Mouse (Mus musculus) gastrocnemius, postnatal 14 days (tissue): ENCODE results near the gene Gm20390. TPM values are rescaled to one million over a fixed set of nuclear protein-coding genes. Genes with fewer than 3 reads are reported as not detected.
"Not testable (repeated sequence)": the region's sequence is repeated elsewhere in the genome, so short reads cannot be mapped to it uniquely, and the experiment has no call there.

Experiments used
- DNase-seq: peaks from one replicate; pipeline ENCODE4 v3.0.0; 2021; ENCODE audit warnings: mixed read lengths
- intact Hi-C: fragments of 180-260 bp; cut with DNase I; formaldehyde crosslinking; loops from one replicate; pipeline ENCODE4 v1.15.1; 2025; ENCODE audit warnings: low total_unique reads
- total RNA-seq, 2 experiments: library from RNA; stranded (reverse); gene quantifications; 2 replicates each; pipeline ENCODE4 v1.2.3; 2021

Gene Gm20390
- total RNA-seq, 2 experiments from 2014 or later: 19.9 to 21.9 TPM

DNA sequence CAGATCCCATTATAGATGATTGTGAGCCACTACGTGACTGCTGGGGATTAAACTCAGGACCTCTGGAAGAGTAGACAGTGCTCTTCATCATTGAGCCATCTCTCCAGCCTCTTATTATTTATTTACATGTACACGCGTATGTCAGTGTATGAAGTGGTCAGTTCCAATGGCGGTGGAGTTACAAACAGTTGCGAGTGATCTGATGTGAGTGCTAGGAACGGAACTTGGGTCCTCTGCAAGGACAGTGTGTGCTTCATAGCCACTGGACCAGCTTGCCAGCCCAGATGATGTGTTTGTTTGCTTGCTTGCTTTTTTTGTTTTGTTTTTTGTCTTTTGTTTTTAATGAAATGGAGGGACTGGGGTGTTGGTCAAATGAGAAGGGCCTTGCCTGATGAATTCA lies 1.1 kb upstream of the Gm20390 start:
- no peak for DNase-seq
- intact Hi-C loops: no loop called here

DNA sequence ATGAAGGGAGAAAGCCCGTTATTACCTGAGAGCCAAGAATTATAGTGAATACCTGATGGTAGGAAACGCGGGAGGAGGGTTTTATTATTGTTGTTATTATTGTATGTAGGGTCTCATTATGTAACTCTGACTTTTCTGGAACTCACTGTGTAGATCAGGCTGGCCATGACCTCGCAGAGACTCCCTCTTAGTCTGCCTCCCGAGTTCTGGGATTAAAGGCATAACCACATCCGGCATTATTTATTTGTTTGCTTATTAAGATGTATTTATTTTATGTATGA lies 695 bp upstream of the Gm20390 start:
- intact Hi-C loops: no loop called here
- DNase-seq: no peak

DNA sequence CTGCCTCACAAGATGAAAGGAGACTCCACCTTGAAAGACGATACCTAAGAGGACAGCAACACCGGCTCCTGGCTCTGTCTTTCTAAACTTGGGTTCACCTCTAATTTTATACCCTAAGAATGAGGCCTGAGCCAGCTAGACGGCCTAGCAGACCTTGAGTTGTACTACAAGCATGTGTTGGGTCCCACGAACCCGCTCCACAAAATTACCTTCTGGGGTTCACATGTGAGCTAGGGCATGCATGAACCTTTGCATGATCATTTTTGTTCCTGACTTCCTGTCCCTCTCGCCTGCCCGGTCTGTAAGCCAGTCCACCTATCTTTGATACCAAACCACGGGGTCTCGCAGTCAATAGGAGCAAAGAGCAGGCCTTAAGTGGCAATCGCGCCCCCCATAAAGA lies 712 bp downstream of the Gm20390 start:
- no peak for DNase-seq
- intact Hi-C loops: no loop called here

DNA sequence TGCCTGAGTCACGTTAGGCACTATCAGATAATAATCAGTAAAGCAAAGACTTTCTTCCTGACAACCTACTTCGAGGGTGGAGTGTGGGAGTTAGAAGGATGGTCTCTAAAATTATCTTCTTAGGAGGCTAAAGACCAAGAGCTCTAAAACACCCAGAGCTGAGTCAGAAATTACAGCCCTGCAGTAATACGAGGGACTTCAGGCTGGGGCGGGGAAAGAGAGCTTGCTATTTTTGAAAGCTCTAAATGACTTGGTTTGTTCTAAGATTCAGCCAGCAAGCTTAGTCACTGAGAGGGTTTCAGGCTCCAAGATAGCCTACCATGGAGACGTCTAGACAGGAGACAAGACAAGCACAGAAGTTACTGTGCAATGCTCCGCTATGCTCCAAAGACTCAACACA lies 2.7 kb downstream of the Gm20390 start:
- no peak for DNase-seq
- intact Hi-C loops: no loop called here

DNA sequence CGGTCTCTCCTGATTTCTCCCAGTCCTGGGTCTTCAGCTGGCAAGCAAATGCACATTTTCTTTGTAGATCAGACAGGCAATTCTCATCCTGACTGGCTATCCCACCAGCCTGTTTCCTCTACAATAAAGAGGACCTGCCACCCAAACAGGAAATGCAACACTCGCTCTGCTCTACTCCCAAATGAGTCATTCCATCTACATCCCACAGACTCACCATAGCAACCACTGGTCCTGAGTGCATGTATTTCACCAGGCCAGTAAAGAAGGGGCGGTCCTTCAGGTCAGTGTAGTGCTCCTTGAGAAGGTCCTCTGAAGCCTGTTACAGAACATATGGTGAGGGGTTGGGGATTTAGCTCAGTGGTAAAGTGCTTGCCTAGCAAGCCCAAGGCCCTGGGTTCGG lies 5.1 kb downstream of the Gm20390 start:
- DNase-seq: no peak
- intact Hi-C loops: loop anchor here (5.0 kb wide), 1 partner anchor 34 kb away; the partner anchor contains the start of gene Spag9

DNA sequence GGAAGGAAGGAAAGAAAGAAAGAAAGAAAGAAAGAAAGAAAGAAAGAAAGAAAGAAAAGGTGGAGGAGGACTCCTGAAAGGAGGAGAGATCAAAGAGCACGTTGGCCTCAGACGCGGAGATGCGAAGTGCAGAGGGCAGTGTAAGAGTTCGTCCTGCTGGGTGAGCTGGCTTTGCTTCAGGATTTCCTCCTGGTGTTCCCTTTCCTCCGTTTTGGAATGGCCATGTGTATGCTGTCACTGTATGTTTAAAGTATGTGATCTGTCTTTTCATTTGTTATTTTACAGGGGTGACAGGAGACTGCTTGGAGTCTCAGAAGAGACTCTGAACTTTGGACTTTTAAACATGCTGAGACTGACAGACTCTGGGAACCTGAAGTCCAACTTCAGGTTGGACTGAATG lies 6.6 kb downstream of the Gm20390 start:
- no peak for DNase-seq

DNA sequence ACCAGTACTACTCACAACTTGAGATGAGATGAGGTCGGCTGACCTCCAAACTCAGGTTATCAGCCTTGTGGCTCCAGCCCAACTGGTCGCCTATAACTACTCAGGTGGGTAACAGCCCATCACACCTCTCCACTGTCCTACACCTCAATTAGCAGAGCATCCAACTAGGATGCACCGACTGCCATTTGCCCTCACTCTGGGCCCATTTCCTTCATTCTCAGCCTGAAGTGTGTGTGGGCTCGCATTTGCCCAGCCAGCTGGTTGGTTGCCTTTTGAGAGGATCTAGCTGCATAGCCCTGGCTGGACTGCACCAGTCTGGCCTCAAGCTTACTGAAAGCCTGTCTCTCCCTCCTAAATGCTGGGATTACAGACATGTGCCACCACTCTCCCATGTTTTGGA lies 10.3 kb downstream of the Gm20390 start:
- intact Hi-C loops: no loop called here
- no peak for DNase-seq

More for the DNA sequence above, 6.6 kb downstream of the Gm20390 start:
- intact Hi-C loops: loop anchor here (5.0 kb wide), 1 partner anchor 36 kb away; the partner anchor contains the start of gene Spag9

DNA sequence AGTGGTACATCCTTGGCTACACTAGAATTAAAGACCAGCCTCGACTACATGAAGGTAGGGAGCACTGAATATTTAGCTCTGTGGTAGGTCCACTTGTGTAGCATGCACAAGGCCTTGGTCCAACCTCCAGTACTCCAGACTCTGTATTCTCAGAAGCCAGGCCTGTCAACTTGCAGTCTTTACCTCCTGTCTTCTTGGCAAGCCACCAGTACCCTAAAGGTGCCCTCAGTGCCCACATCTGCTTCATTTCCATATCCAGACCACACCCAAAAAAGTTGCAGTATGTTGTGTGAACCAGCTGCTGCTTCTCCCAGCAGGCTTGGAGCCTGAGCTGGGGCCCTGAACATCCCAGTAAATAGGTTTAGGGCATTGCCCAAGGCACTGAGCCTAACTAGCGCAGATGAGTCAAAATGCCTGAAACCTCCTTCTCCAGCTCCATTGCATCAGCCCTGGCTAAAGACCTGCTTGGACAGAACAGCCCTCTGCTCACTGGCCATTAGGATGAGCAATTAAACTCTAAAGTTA lies 11.0 kb downstream of the Gm20390 start:
- DNase-seq: no peak

DNA sequence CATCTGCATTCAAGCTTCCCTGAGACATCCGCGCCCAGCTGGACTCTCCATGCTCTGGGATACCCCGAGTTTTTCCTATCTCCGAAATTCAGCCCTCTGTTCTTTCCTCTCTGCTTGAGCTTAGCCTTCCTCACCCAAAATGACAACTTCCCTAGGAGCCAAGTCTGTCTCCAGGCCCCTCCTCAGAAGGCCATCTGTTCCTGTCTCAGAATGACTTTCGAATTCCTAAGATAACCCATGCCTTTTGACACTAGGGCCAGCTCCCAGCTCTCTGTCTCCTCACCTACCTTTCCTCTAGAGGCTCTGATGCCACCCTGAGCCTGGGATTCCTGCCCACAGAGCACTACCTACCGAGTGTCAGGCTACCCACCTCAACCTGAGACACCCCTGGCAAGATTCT lies 11.9 kb downstream of the Gm20390 start, which contains the start of gene Nme2:
Gene Nme2 (minus strand): TSS at position 101 of the 400 bp plus-strand sequence.
- DNase-seq: no peak

More for the DNA sequence above, 11.0 kb downstream of the Gm20390 start:
- intact Hi-C loops: no loop called here

DNA sequence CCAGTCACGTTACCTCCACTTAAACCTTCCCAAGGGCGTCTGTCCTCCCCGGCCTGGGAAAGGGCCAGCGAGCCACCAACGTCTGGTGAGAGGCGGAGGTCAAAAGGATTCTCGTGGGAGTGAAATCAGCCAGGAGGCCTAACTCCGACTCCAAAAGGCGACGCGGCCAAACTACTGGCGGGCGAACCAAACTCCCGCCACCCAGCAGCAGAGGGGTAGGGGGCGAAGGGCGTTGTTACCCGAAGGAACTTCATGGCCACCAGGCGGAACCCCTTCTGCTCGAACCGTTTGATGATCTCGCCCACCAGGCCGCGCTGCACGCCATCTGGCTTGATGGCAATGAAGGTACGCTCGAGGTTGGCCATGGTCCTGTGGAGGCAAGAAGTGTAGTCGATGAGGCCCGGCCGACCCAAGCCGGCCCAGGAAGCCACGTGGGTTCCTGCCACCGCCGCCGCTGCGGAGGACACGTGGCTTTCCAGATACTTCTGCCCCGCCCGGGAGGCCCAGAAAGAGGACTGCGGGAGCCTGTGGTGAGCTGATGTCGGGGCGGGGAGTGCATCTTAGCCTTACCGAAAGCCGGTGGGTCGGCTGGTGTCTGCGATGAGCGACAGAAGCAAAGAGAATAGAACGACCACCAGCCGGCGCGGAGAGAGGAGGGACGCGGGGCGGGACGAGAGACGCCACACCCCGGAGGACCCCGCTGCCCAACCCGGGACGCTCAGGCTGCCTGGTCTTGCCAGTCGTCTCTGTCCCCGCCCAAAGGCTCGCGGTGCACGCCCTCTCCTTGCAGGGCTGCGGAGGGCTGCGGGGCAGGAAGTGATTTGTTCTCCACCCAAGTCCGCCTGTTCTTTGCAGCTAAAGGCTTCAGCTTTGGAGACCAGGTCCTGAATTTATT lies 12.6 kb downstream of the Gm20390 start:
- peak; percentile 96 for DNase-seq
- intact Hi-C loops: no loop called here

More for the DNA sequence above, 11.9 kb downstream of the Gm20390 start, which contains the start of gene Nme2:
- intact Hi-C loops: no loop called here

DNA sequence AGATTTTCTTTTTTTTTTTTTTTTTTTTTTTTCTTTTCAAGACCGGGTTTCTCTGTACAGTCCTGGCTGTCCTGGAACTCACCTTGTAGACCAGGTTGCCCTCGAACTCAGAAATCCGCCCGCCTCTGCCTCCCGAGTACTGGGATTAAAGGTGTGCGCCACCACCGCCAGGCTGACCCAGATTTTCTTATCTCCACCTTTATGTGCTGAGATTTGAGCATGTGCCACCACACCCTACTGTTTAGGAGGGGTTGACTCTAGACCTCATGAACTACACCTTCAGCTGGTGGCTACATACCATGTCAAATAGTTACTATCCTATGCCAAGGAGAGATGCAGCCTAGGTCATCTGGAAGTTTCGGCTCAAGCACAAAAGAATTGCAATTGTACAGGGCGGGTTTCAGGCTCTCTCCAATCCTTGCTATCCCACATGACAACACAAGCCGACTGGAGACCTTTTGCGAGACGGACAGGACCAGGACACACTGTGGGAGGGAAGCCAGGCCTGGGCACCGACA lies 13.3 kb downstream of the Gm20390 start:
- DNase-seq: no peak
- intact Hi-C loops: no loop called here

DNA sequence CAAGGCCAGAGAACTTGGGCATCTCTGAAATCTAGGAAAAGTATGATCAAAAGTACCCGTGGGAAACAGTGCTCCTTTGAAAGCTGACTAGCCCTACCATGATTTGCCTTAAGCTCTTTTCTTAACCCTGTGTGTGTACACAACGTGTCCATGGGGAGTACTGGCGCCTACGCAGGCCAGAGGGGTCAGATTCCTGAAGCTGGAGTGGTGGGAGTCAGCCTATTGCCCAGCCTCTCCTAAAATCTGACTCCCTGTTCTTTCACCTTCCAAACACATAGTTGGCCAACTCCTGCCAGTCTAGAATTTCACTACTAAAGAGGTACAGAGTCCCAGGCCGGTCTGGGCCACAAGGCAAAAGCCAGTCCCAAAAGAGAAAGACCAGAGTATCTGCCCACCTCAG lies 15.7 kb downstream of the Gm20390 start:
- no peak for DNase-seq
- intact Hi-C loops: no loop called here

DNA sequence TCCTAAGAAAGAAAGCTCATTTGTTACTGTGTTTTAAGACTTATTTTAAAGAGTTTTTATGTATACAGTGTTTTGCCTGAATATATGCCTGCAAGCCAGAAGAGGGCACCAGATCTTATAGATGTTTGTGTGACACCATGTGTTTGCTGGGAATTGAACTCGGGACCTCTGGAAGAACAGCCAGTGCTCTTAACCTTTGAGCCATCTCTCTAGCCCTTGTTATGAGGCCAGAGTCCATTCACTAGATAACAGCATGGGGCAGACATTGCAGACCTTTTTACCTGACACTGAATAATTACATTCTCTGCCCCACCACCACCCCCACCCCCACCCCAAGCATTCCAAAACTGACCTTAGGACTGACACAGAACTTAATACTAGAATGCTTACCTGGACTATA lies 18.0 kb downstream of the Gm20390 start:
- no peak for DNase-seq
- intact Hi-C loops: no loop called here

DNA sequence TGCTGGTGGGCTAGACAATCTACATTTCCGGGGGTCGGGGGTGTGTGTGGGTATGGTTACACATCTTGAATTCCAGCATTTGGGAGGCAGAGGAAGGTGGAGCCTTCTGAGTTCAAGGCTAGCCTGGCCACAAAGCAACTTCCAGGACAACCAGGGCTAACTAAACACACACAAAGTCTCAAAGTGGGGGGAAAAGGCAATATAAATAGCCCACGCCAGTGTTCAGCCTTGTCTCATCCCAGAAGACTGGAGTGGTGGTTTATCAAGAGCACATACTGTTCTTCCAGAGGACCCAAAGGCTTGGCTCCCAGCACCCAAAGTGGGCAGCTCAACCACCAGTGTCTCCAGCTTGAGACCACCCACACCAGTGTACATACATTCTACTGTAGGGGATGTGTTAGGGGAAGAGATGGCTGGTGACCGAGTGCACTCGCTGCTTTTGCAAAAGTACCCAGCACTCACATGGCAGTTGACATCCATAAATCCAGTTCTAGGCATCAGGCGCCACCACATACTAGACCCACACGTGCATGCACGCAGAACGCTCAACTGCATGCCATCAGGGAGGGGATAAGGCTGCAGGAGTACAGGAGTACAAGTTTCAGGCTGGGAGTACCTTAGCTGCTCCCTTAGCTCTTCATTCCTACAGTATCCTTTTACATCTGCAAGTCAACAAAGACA lies 19.1 kb downstream of the Gm20390 start:
- intact Hi-C loops: no loop called here
- DNase-seq: no peak

DNA sequence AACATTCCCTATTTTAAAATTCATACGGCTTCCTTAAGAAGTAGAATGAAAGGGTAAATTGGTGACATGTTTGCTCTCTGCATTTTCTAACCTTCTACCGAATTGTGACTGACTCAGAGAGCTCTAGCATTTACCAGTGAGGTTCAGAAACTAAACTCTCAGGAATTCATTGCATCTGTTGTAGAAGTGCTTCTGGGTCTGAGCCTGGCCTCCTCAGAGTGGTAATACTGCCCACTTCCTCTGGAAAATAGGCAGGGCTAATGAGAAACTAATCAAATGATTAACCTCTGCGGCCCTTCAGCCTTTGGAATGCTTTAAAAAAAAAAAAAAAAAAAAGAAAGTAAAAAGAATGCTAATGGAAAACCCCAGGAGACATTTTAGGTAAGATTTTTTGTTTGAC lies 23.1 kb downstream of the Gm20390 start:
- DNase-seq: no peak
- intact Hi-C loops: no loop called here

DNA sequence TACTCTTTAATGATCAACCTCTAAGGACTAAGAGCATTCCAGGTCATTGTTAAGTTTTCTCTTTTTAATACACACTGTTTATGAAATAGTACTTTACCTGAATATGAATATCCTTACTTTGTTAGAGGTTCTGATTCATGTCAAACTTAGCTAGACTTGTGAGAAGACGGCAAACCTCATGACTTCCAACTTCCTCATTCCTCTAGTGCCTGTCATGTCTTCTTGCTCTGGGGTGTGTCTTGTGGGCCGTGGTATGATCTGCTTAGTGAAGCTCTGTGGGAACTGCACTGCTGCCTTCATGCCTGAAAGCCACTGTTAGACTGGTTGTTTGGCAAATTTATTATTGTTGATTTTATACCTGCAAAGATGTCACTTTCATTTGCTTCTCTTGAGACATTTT lies 27.2 kb downstream of the Gm20390 start:
- no peak for DNase-seq
- intact Hi-C loops: no loop called here

DNA sequence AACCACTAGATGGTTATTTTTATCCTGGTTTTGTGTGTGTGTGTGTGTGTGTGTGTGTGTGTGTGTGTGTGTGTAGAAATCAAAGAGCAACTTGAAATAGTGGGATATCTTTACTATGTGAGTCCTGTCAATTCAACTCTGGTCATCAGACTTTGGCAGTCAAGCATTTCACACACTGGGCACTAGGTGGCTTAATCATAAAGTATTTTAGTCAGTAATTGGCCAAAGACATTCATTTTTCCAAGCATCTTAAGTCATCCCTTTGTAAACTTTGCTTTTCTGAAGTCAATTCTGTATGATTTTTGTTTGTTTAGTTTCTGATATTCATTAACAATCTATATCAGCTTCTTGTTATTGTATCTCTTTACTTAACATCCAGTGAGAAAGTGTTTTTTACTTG lies 39.0 kb downstream of the Gm20390 start:
- no peak for DNase-seq
- intact Hi-C loops: no loop called here

DNA sequence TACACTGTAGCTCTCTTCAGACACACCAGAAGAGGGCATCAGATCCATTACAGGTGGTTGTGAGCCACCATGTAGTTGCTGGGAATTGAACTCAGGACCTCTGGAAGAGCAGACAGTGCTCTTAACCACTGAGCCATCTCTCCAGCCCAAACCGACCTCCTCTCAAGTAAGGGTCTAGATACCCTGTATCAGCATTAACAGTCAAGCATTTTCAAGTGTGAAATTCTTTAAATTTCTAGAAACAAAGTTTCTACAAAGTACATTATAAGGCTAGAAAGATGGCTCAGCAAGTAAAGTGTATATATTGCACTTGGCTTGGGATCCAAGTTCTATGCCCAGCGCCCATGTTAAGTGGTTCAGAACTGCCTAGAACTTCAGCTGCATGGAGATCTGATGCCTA lies 53.1 kb downstream of the Gm20390 start:
- intact Hi-C loops, DNase-seq: not testable (repeated sequence)

DNA sequence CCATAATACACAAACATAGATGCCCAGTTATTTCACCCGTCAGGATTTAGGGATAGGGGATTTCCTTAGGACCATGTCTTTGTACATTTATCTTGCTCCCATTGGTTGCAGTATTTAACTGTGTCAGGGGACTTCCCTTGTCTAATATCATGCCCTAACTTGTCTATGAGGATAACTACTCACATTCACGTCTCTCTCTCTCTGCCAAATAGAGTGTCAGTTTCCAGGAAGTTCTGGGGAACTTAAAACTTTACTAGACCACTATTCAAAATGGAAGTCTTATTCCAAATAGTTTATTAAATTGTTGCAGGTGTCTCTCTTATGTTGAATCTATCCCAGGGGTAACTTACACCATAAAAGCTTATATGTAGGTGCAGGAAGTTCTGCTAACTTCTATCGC lies 56.5 kb downstream of the Gm20390 start:
- intact Hi-C loops: no loop called here
- no peak for DNase-seq

DNA sequence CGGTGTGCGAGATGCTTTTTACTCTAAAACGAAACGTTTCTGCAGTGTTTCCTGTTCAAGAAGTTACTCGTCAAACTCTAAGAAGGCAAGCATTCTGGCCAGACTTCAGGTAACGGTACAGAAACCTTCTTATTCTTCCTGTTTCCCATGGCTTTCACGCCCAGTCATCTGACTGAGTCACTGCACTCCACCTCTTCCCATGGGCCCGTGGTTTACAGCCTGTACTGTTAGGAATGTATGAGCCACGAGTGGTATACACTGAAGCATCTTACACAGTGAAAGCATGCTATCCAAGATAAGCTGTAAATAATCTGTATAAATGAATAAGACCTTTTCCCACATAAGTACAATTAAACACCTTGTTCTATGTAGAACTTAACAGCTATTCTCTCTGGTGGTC lies 59.3 kb downstream of the Gm20390 start:
- intact Hi-C loops: no loop called here
- DNase-seq: no peak
